Mouse (Mus musculus) intestine, embryonic 16.5 days (tissue): Measurements from ENCODE around the gene Gk. TPM values are rescaled to one million over a fixed set of nuclear protein-coding genes. Genes with fewer than 3 reads are reported as not detected.

Experiments
- ATAC-seq: fragments of 200-750 bp; cut with Nextera tagmentation; 2 replicates; pipeline ENCODE4 v1.8.0; 2017; ENCODE audit warnings: moderate TSS enrichment, moderate library complexity
- H3K27ac ChIP-seq: fragments of 300-500 bp; sonication (generic); 2 replicates; pipeline ENCODE4 v1.5.1; 2014; ENCODE audit warnings: mild to moderate bottlenecking, low read length
- H3K27me3 ChIP-seq: fragments of 300-500 bp; sonication (generic); replicated peaks from 2 replicates; pipeline ENCODE4 v1.6.1; 2014; ENCODE audit warnings: low read length, control low read depth, mixed read lengths; ENCODE audit not compliant: control insufficient read depth, insufficient read depth
- H3K36me3 ChIP-seq: fragments of 300-500 bp; sonication (generic); 2 replicates; pipeline ENCODE4 v1.6.1; 2014; ENCODE audit warnings: low read length, control low read depth; ENCODE audit not compliant: control insufficient read depth, insufficient read depth
- H3K4me1 ChIP-seq: fragments of 300-500 bp; sonication (generic); 2 replicates; pipeline ENCODE4 v1.6.1; 2014; ENCODE audit warnings: low read length, control low read depth, mixed read lengths; ENCODE audit not compliant: control insufficient read depth, insufficient read depth
- H3K4me2 ChIP-seq: fragments of 300-500 bp; sonication (generic); 2 replicates; pipeline ENCODE4 v1.6.1; 2014; ENCODE audit warnings: low read depth, low read length, control low read depth
- H3K4me3 ChIP-seq: fragments of 300-500 bp; sonication (generic); 2 replicates; pipeline ENCODE4 v1.5.1; 2014; ENCODE audit warnings: mild to moderate bottlenecking, low read length
- H3K9ac ChIP-seq: fragments of 300-500 bp; sonication (generic); 2 replicates; pipeline ENCODE4 v1.6.1; 2014; ENCODE audit warnings: low read depth, low read length
- H3K9me3 ChIP-seq: fragments of 300-500 bp; sonication (generic); 2 replicates; pipeline ENCODE4 v1.6.1; 2016; ENCODE audit warnings: low read length, control low read depth; ENCODE audit not compliant: control insufficient read depth
- WGBS: fragments of 180-500 bp; shearing (Covaris S2); extraction: QIAGEN DNeasy Blood & Tissue Kit; methylation state at CpG from one replicate; pipeline ENCODE4 v1.1.7; 2014; 5-methylcytosine and 5-hydroxymethylcytosine counted together
- polyA plus RNA-seq: library from polyadenylated mRNA; unstranded; fragments of >200 nt; fragmentation: Nextera tagmentation; extraction: Ambion mirVana; gene quantifications from 2 replicates; pipeline ENCODE4 v1.2.1, GENCODE M21; 2015

Gk gene
- 39.3 and 55.9 TPM in 2 replicates for polyA plus RNA-seq

DNA sequence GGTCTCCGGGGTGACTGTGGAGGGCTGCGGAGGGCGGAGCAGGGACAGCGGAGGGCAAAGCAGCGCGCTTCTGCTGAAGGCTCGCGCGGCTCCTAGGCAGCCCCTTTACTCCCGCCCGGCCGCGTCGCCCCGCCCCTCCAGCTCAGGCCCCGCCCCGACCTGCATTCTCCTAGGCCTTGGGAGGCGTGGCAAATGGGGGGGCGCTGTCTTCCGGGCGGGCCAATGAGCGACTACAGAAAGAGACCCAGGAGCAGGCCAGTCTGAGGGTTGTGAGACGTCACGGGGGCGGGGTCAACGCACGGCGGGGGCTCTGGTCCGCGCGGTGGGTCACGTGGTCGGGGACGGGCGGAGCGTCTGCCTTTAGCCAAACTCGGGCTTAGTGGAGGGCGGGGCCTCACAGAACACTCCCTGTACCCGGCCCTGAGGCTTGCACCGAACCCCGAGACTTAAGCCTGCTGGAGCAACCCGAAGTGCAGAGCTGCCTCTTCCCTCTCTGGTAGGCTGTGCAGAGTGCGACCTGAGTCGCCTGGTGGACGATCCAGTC is at the start of gene Gk:
Gene Gk, minus strand, starts transcription at position 276 of the 544 bp plus-strand sequence.
- peak within 1 kb of the TSS; percentile 73 for H3K9ac ChIP-seq
- no peaks in the 10 kb centered on the region for H3K27me3 ChIP-seq
- H3K9me3 ChIP-seq, result no peaks in the 10 kb centered on the region
- no peaks in the 10 kb centered on the region for H3K36me3 ChIP-seq
- peak within 1 kb of the TSS; percentile 51 for H3K4me2 ChIP-seq
- peak within 1 kb of the TSS; percentile 56 for H3K4me3 ChIP-seq
- peak within 1 kb of the TSS; percentile 90 for H3K27ac ChIP-seq
- ATAC-seq, result peak; percentile 98
- 16% methylated on average over 35 of the region's 45 CpGs for WGBS
- H3K4me1 ChIP-seq, result no peaks in the 10 kb centered on the region

- Histone ChIP-seq H3K4me3 (no peak overlapping the region), H3K4me2 (no peak overlapping the region), H3K4me1 (no peaks in the 10 kb centered on the region), H3K27ac (no peak overlapping the region), H3K9me3 (no peaks in the 10 kb centered on the region), H3K9ac (no peak overlapping the region), H3K36me3 (no peaks in the 10 kb centered on the region), H3K27me3 (no peaks in the 10 kb centered on the region)
- WGBS, result 55% methylated on average over 4 of the region's 4 CpGs
- ATAC-seq, result peak; percentile 33; the same call in 1 of the 2 replicates
These were observed 28.2 kb upstream of the Gk start for GRCm38 (mm10) chrX:85804706-85805376.

- Histone ChIP-seq H3K27me3 (no peaks in the 10 kb centered on the region), H3K4me2 (no peak overlapping the region), H3K4me1 (no peaks in the 10 kb centered on the region), H3K36me3 (no peaks in the 10 kb centered on the region), H3K9ac (no peak overlapping the region), H3K9me3 (no peaks in the 10 kb centered on the region), H3K27ac (no peak overlapping the region), H3K4me3 (no peak overlapping the region)
- ATAC-seq, result no peak
These were observed 26.4 kb upstream of the Gk start for GRCm38 (mm10) chrX:85803006-85803405.

GRCm38 (mm10) chrX:85797449-85797848 is 20.8 kb upstream of the Gk start:
- no peaks in the 10 kb centered on the region for H3K9me3 ChIP-seq
- no peaks in the 10 kb centered on the region for H3K4me1 ChIP-seq
- H3K4me3 ChIP-seq, result no peak overlapping the region
- no peaks in the 10 kb centered on the region for H3K27me3 ChIP-seq
- ATAC-seq, result no peak
- 88% methylated on average over 2 of the region's 2 CpGs for WGBS
- no peak overlapping the region for H3K27ac ChIP-seq
- no peaks in the 10 kb centered on the region for H3K36me3 ChIP-seq
- H3K9ac ChIP-seq, result no peak overlapping the region
- no peak overlapping the region for H3K4me2 ChIP-seq

DNA sequence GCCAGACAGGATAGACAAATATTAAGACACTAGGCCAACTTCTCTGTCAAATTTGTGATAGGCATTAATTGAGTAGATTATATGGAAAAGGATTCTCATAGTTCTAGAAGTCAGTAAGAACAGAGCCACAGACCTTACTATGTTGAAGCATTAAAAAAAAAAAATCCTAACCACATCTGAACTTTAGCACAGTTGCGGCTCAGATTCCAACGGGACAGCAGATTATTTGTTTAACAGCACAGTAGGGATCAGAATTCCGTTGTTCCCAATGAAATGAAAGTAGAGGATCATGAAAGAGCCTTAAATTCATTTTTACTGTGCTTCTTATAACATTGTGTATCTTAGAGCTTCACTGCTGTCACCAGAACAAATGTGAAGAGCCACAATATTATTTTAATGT is 1.7 kb upstream of the Gk start:
- H3K4me1 ChIP-seq, result no peaks in the 10 kb centered on the region
- no peaks in the 10 kb centered on the region for H3K9me3 ChIP-seq
- no peaks in the 10 kb centered on the region for H3K36me3 ChIP-seq
- WGBS, result 70% methylated on average over 3 of the region's 3 CpGs
- no peak overlapping the region for H3K4me3 ChIP-seq
- no peak overlapping the region for H3K4me2 ChIP-seq
- ATAC-seq, result no peak
- no peaks in the 10 kb centered on the region for H3K27me3 ChIP-seq
- H3K9ac ChIP-seq, result no peak overlapping the region
- no peak overlapping the region for H3K27ac ChIP-seq

GRCm38 (mm10) chrX:85777141-85777540 is 522 bp upstream of the Gk start:
- H3K4me3 ChIP-seq, result peak overlapping the region; percentile 54
- ATAC-seq, result peak; percentile 56
- 19% methylated on average over 17 of the region's 17 CpGs for WGBS
- H3K27ac ChIP-seq, result peak overlapping the region; percentile 90
- H3K4me1 ChIP-seq, result no peaks in the 10 kb centered on the region
- no peaks in the 10 kb centered on the region for H3K9me3 ChIP-seq
- peak overlapping the region; percentile 48 for H3K4me2 ChIP-seq
- no peaks in the 10 kb centered on the region for H3K36me3 ChIP-seq
- peak overlapping the region; percentile 70 for H3K9ac ChIP-seq
- H3K27me3 ChIP-seq, result no peaks in the 10 kb centered on the region

- H3K4me1 ChIP-seq, result no peaks in the 10 kb centered on the region
- H3K36me3 ChIP-seq, result no peaks in the 10 kb centered on the region
- H3K27ac ChIP-seq, result peak overlapping the region; percentile 69; the same call in 1 of the 2 replicates
- no peak; the same call in 1 of the 2 replicates for ATAC-seq
- WGBS, result 16% methylated on average over 22 of the region's 22 CpGs
- peak overlapping the region; percentile 56 for H3K4me3 ChIP-seq
- peak overlapping the region; percentile 51 for H3K4me2 ChIP-seq
- H3K9me3 ChIP-seq, result no peaks in the 10 kb centered on the region
- peak overlapping the region; percentile 73 for H3K9ac ChIP-seq
- H3K27me3 ChIP-seq, result no peaks in the 10 kb centered on the region
These were observed 608 bp downstream of the Gk start for GRCm38 (mm10) chrX:85775879-85776543.

DNA sequence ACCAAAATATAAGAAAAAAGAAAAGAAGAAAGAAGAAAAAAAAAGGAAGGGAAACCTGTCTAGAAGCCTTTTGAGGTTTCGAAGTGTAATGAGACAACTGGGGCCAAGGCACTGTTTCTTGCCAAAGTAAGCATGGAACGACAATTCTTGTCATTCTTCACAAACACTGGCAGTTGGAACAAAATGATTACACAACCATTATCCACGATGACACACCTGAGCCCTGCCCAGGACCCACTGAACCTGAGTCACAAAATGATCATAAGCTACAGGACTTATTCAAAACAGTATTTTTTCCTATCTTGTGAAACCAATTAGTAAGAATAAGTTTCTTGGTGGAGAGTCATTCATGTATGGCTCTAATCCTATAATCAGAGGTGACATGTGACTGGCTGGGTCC is 5.3 kb downstream of the Gk start:
- Histone ChIP-seq H3K9ac (no peak overlapping the region), H3K27ac (no peak overlapping the region), H3K4me2 (no peak overlapping the region), H3K36me3 (no peaks in the 10 kb centered on the region), H3K27me3 (no peaks in the 10 kb centered on the region), H3K9me3 (no peaks in the 10 kb centered on the region), H3K4me3 (no peak overlapping the region), H3K4me1 (no peaks in the 10 kb centered on the region)
- ATAC-seq, result no peak
- 72% methylated on average over 3 of the region's 3 CpGs for WGBS

GRCm38 (mm10) chrX:85770747-85771146 is 5.9 kb downstream of the Gk start:
- ATAC-seq, result no peak
- H3K4me3 ChIP-seq, result no peak overlapping the region
- H3K9ac ChIP-seq, result no peak overlapping the region
- H3K4me1 ChIP-seq, result no peaks in the 10 kb centered on the region
- H3K36me3 ChIP-seq, result no peaks in the 10 kb centered on the region
- WGBS, result 90% methylated on average over 3 of the region's 3 CpGs
- H3K4me2 ChIP-seq, result no peak overlapping the region
- no peak overlapping the region for H3K27ac ChIP-seq
- H3K9me3 ChIP-seq, result no peaks in the 10 kb centered on the region
- H3K27me3 ChIP-seq, result no peaks in the 10 kb centered on the region
